Mouse (Mus musculus) embryonic facial prominence, embryonic 15.5 days (tissue): ENCODE results near the gene Amer2. TPM values are rescaled to one million over a fixed set of nuclear protein-coding genes. Genes with fewer than 3 reads are reported as not detected.

Experiments
- ATAC-seq: fragments of 200-750 bp; cut with Nextera tagmentation; 2 replicates; pipeline ENCODE4 v1.8.0; 2017; ENCODE audit warnings: low read depth, moderate TSS enrichment; ENCODE audit not compliant: insufficient number of reproducible peaks, low FRiP score, low TSS enrichment
- H3K27ac ChIP-seq: fragments of 300-500 bp; sonication (generic); replicated peaks from 2 replicates; pipeline ENCODE4 v1.5.1; 2015; ENCODE audit warnings: mild to moderate bottlenecking, inconsistent platforms
- H3K27me3 ChIP-seq: fragments of 300-500 bp; sonication (generic); 2 replicates; pipeline ENCODE4 v1.6.1; 2015; ENCODE audit warnings: inconsistent platforms
- H3K36me3 ChIP-seq: fragments of 300-500 bp; sonication (generic); 2 replicates; pipeline ENCODE4 v1.6.1; 2015; ENCODE audit warnings: mild to moderate bottlenecking, inconsistent platforms
- H3K4me1 ChIP-seq: fragments of 300-500 bp; sonication (generic); 2 replicates; pipeline ENCODE4 v1.6.1; 2015; ENCODE audit warnings: inconsistent platforms
- H3K4me2 ChIP-seq: fragments of 300-500 bp; sonication (generic); replicated peaks from 2 replicates; pipeline ENCODE4 v1.6.1; 2015; ENCODE audit warnings: mild to moderate bottlenecking, inconsistent platforms
- H3K4me3 ChIP-seq: fragments of 300-500 bp; sonication (generic); replicated peaks from 2 replicates; pipeline ENCODE4 v1.5.1; 2015; ENCODE audit warnings: mild to moderate bottlenecking, inconsistent platforms
- H3K9ac ChIP-seq: fragments of 300-500 bp; sonication (generic); 2 replicates; pipeline ENCODE4 v1.6.1; 2015; ENCODE audit warnings: inconsistent platforms
- H3K9me3 ChIP-seq: fragments of 300-500 bp; sonication (generic); replicated peaks from 2 replicates; pipeline ENCODE4 v1.6.1; 2016; ENCODE audit warnings: inconsistent platforms
- WGBS: fragments of 180-500 bp; shearing (Covaris S2); methylation state at CpG from one replicate; pipeline ENCODE4 v1.1.7; 2015; 5-methylcytosine and 5-hydroxymethylcytosine counted together
- polyA plus RNA-seq: library from polyadenylated mRNA; unstranded; fragments of >200 nt; fragmentation: Nextera tagmentation; extraction: Ambion mirVana; gene quantifications from 2 replicates; pipeline ENCODE4 v1.2.1, GENCODE M21; 2015

Amer2 gene
- polyA plus RNA-seq, 1 experiment from 2014 or later: 3.5 TPM

GRCm38 (mm10) chr14:60424174-60424573, 51.1 kb downstream of the Amer2 start:
- Histone ChIP-seq H3K27me3 (no peaks in the 10 kb centered on the region), H3K4me3 (no peak overlapping the region), H3K27ac (no peak overlapping the region), H3K4me1 (no peaks in the 10 kb centered on the region), H3K9me3 (no peaks in the 10 kb centered on the region), H3K36me3 (no peaks in the 10 kb centered on the region), H3K9ac (no peak overlapping the region), H3K4me2 (no peak overlapping the region)
- WGBS: 42% methylated on average over 3 of the region's 3 CpGs
- ATAC-seq: no peak

- WGBS: 83% methylated on average over 7 of the region's 7 CpGs
- Histone ChIP-seq H3K9ac (no peak overlapping the region), H3K27ac (no peak overlapping the region), H3K4me3 (no peak overlapping the region), H3K9me3 (no peaks in the 10 kb centered on the region), H3K27me3 (no peaks in the 10 kb centered on the region), H3K36me3 (no peaks in the 10 kb centered on the region), H3K4me1 (peaks cover 7% of the 10 kb centered on the region; the same call in 1 of the 2 replicates), H3K4me2 (no peak overlapping the region)
- no peak for ATAC-seq
Measured at GRCm38 (mm10) chr14:60425553-60425952, 52.5 kb downstream of the Amer2 start.

- H3K4me3 ChIP-seq: no peak overlapping the region
- peaks cover 7% of the 10 kb centered on the region; the same call in 1 of the 2 replicates for H3K4me1 ChIP-seq
- 27% methylated on average over 3 of the region's 3 CpGs for whole genome bisulfite sequencing
- H3K27ac ChIP-seq: no peak overlapping the region
- H3K36me3 ChIP-seq: no peaks in the 10 kb centered on the region
- H3K9me3 ChIP-seq: no peaks in the 10 kb centered on the region
- ATAC-seq: no peak
- no peak overlapping the region for H3K4me2 ChIP-seq
- no peaks in the 10 kb centered on the region for H3K27me3 ChIP-seq
- H3K9ac ChIP-seq: no peak overlapping the region
Measured at GRCm38 (mm10) chr14:60427896-60428295, 54.8 kb downstream of the Amer2 start.

GRCm38 (mm10) chr14:60429513-60429912, 56.5 kb downstream of the Amer2 start:
- no peak overlapping the region for H3K27ac ChIP-seq
- ATAC-seq: no peak
- no peak overlapping the region for H3K4me2 ChIP-seq
- H3K9me3 ChIP-seq: no peaks in the 10 kb centered on the region
- H3K4me1 ChIP-seq: peaks cover 7% of the 10 kb centered on the region; the same call in 1 of the 2 replicates
- H3K4me3 ChIP-seq: no peak overlapping the region
- WGBS: 27% methylated on average over 6 of the region's 6 CpGs
- H3K9ac ChIP-seq: no peak overlapping the region
- H3K27me3 ChIP-seq: no peaks in the 10 kb centered on the region
- no peaks in the 10 kb centered on the region for H3K36me3 ChIP-seq

- no peaks in the 10 kb centered on the region for H3K36me3 ChIP-seq
- no peak overlapping the region for H3K4me2 ChIP-seq
- H3K4me1 ChIP-seq: peaks cover 7% of the 10 kb centered on the region; the same call in 1 of the 2 replicates
- H3K9me3 ChIP-seq: no peaks in the 10 kb centered on the region
- H3K27me3 ChIP-seq: no peaks in the 10 kb centered on the region
- H3K27ac ChIP-seq: no peak overlapping the region
- 51% methylated on average over 5 of the region's 5 CpGs for WGBS
- H3K9ac ChIP-seq: no peak overlapping the region
- no peak for ATAC-seq
- H3K4me3 ChIP-seq: no peak overlapping the region
Measured at GRCm38 (mm10) chr14:60431515-60431914, 58.5 kb downstream of the Amer2 start.

GRCm38 (mm10) chr14:60432136-60432535, 59.1 kb downstream of the Amer2 start:
- Histone ChIP-seq H3K4me3 (no peak overlapping the region), H3K36me3 (no peaks in the 10 kb centered on the region), H3K27me3 (no peaks in the 10 kb centered on the region), H3K9me3 (no peaks in the 10 kb centered on the region), H3K4me1 (peaks cover 7% of the 10 kb centered on the region; the same call in 1 of the 2 replicates), H3K27ac (no peak overlapping the region), H3K4me2 (no peak overlapping the region), H3K9ac (no peak overlapping the region)
- WGBS: 81% methylated on average over 2 of the region's 2 CpGs
- no peak for ATAC-seq

- no peak overlapping the region for H3K9ac ChIP-seq
- no peak overlapping the region for H3K4me3 ChIP-seq
- H3K4me1 ChIP-seq: no peaks in the 10 kb centered on the region
- no peaks in the 10 kb centered on the region for H3K9me3 ChIP-seq
- no peak overlapping the region for H3K27ac ChIP-seq
- ATAC-seq: no peak
- H3K4me2 ChIP-seq: no peak overlapping the region
- 75% methylated on average over 4 of the region's 4 CpGs for WGBS
- H3K36me3 ChIP-seq: no peaks in the 10 kb centered on the region
- no peaks in the 10 kb centered on the region for H3K27me3 ChIP-seq
Measured at GRCm38 (mm10) chr14:60435515-60435914, 62.5 kb downstream of the Amer2 start.

- Histone ChIP-seq H3K27me3 (no peaks in the 10 kb centered on the region), H3K4me2 (no peak overlapping the region), H3K4me1 (no peaks in the 10 kb centered on the region), H3K27ac (no peak overlapping the region), H3K36me3 (no peaks in the 10 kb centered on the region), H3K9ac (no peak overlapping the region), H3K4me3 (no peak overlapping the region), H3K9me3 (no peaks in the 10 kb centered on the region)
- no peak for ATAC-seq
Measured at GRCm38 (mm10) chr14:60436364-60436763, 63.3 kb downstream of the Amer2 start.

Other genes starting within 250 kb of the Amer2 start
- gene Atp8a2, start 176.1 kb upstream of the Amer2 start, polyA plus RNA-seq: 2.1 and 3.2 TPM in 2 replicates
- gene Nupl1, start 121.8 kb upstream of the Amer2 start, polyA plus RNA-seq: not detected in 2 replicates
- gene Gm49336, start 121.8 kb upstream of the Amer2 start, polyA plus RNA-seq: 43.7 and 44.7 TPM in 2 replicates
- gene Mtmr6, start 108.0 kb upstream of the Amer2 start, polyA plus RNA-seq: 38.9 and 40.3 TPM in 2 replicates